Comparison of ENCODE assay signal across 8 mouse cellular contexts in genomic region chr3:108401692-108402527, GRCm38 (mm10). TPM values are rescaled to one million over a fixed set of nuclear protein-coding genes. Genes with fewer than 3 reads are reported as not detected.
DNase-seq lines count a peak whose midpoint lies in the region; ATAC-seq and TF ChIP-seq lines count a peak whose summit lies in the region.

No protein-coding gene starts in this region.

- 0 out of 2 replicates have a peak, but pooled peaks cover under 1% of the 10 kb centered on the region for H3K27me3 ChIP-seq in heart, embryonic 14.5 days (ENCODE audit: control insufficient read depth, insufficient read depth, low read length)
- H3K27me3 ChIP-seq in liver, embryonic 14.5 days (ENCODE audit: control insufficient read depth, insufficient read depth, low read length) = no peaks in the 10 kb centered on the region
- H3K27me3 ChIP-seq in neural tube, embryonic 11.5 days (ENCODE audit: control insufficient read depth, insufficient read depth, low read length) = no peaks in the 10 kb centered on the region
- H3K27me3 ChIP-seq in stomach, embryonic 16.5 days (ENCODE audit: control insufficient read depth, insufficient read depth, low read length) = no peaks in the 10 kb centered on the region

- TF ChIP-seq CTCF in liver, embryonic 14.5 days (IDR thresholded peaks at IDR 0.05; ENCODE audit: low read depth) = peak; percentile 96

- H3K27ac ChIP-seq in heart, embryonic 14.5 days (replicated peaks in 1 of 2; ENCODE audit: control insufficient read depth in 1 of 2, insufficient read depth in 1 of 2, low read depth in 2 of 2, low read length in 2 of 2) = no peak overlapping the region
- no peak overlapping the region for H3K27ac ChIP-seq in liver, embryonic 14.5 days
- H3K27ac ChIP-seq in neural tube, embryonic 11.5 days (ENCODE audit: low read depth, low read length) = no peak overlapping the region
- peak overlapping the region; percentile 77 for H3K27ac ChIP-seq in stomach, embryonic 16.5 days (ENCODE audit: low read length)

- H3K4me2 ChIP-seq in heart, embryonic 14.5 days (ENCODE audit: low read length) = peak overlapping the region; percentile 47
- no peak overlapping the region for H3K4me2 ChIP-seq in liver, embryonic 14.5 days (ENCODE audit: low read depth)
- H3K4me2 ChIP-seq in neural tube, embryonic 11.5 days (ENCODE audit: low read depth) = 0 out of 2 replicates have a peak overlapping the region, but pooled peaks have one; percentile 19
- peak overlapping the region; percentile 45 for H3K4me2 ChIP-seq in stomach, embryonic 16.5 days (ENCODE audit: low read depth, low read length)

- 33% methylated on average over 22 of the region's 22 CpGs for WGBS in heart, embryonic 14.5 days
- 28% methylated on average over 22 of the region's 22 CpGs for WGBS in liver, embryonic 14.5 days (ENCODE audit: insufficient replicate concordance)
- WGBS in neural tube, embryonic 11.5 days = 37% methylated on average over 22 of the region's 22 CpGs
- WGBS in stomach, embryonic 16.5 days = 29% methylated on average over 22 of the region's 22 CpGs

- H3K36me3 ChIP-seq in heart, embryonic 14.5 days (ENCODE audit: control insufficient read depth, insufficient read depth, low read length) = 0 out of 2 replicates have a peak, but pooled peaks cover 3% of the 10 kb centered on the region
- H3K36me3 ChIP-seq in liver, embryonic 14.5 days (replicated peaks; ENCODE audit: control insufficient read depth, insufficient read depth, low read depth) = no peaks in the 10 kb centered on the region
- peaks cover 33% of the 10 kb centered on the region for H3K36me3 ChIP-seq in neural tube, embryonic 11.5 days (ENCODE audit: control insufficient read depth, insufficient read depth, low read length)
- peaks cover 3% of the 10 kb centered on the region; the same call in 1 of the 2 replicates for H3K36me3 ChIP-seq in stomach, embryonic 16.5 days (ENCODE audit: control insufficient read depth, insufficient read depth, low read length)

- H3K4me3 ChIP-seq in heart, embryonic 14.5 days (ENCODE audit: control insufficient read depth in 1 of 2, insufficient read depth in 1 of 2, low read depth in 1 of 2, low read length in 2 of 2) = 0 out of 4 replicates have a peak overlapping the region, but pooled peaks of 1 of the 2 experiments have one; percentile 2
- H3K4me3 ChIP-seq in liver, embryonic 14.5 days (ENCODE audit: insufficient read depth in 1 of 2, low read depth in 2 of 2, low read length in 2 of 2) = no peak overlapping the region
- H3K4me3 ChIP-seq in neural tube, embryonic 11.5 days (ENCODE audit: low read depth, low read length) = no peak overlapping the region
- H3K4me3 ChIP-seq in stomach, embryonic 16.5 days (replicated peaks; ENCODE audit: low read length) = no peak overlapping the region

- no peaks in the 10 kb centered on the region for H3K9me3 ChIP-seq in heart, embryonic 14.5 days (ENCODE audit: control insufficient read depth, low read length)
- H3K9me3 ChIP-seq in liver, embryonic 14.5 days (ENCODE audit: control insufficient read depth, low read length) = no peaks in the 10 kb centered on the region
- no peaks in the 10 kb centered on the region for H3K9me3 ChIP-seq in neural tube, embryonic 11.5 days (ENCODE audit: control insufficient read depth, low read length)
- no peaks in the 10 kb centered on the region for H3K9me3 ChIP-seq in stomach, embryonic 16.5 days (replicated peaks; ENCODE audit: control insufficient read depth, low read length)

- no peaks in the 10 kb centered on the region; a peak in 1 of 4 replicates for H3K4me1 ChIP-seq in heart, embryonic 14.5 days (ENCODE audit: control insufficient read depth in 2 of 2, insufficient read depth in 2 of 2, low read length in 2 of 2)
- H3K4me1 ChIP-seq in liver, embryonic 14.5 days (replicated peaks; ENCODE audit: control insufficient read depth in 2 of 2, insufficient read depth in 2 of 2, low read length in 1 of 2) = no peaks in the 10 kb centered on the region
- H3K4me1 ChIP-seq in neural tube, embryonic 11.5 days (ENCODE audit: control insufficient read depth, insufficient read depth, low read length) = peaks cover 12% of the 10 kb centered on the region
- peaks cover 9% of the 10 kb centered on the region; the same call in 1 of the 2 replicates for H3K4me1 ChIP-seq in stomach, embryonic 16.5 days (ENCODE audit: control insufficient read depth, insufficient read depth, low read length)

- no peak overlapping the region for H3K9ac ChIP-seq in heart, embryonic 14.5 days (ENCODE audit: low read length)
- H3K9ac ChIP-seq in liver, embryonic 14.5 days (replicated peaks) = no peak overlapping the region
- no peak overlapping the region; the same call in 1 of the 2 replicates for H3K9ac ChIP-seq in neural tube, embryonic 11.5 days (ENCODE audit: low read length)
- peak overlapping the region; percentile 41; the same call in 1 of the 2 replicates for H3K9ac ChIP-seq in stomach, embryonic 16.5 days (ENCODE audit: low read length)

- peak; percentile 97 for DNase-seq in CD4-positive, CD25-positive, alpha-beta regulatory T cell, adult 2 months (ENCODE audit: low read depth, low spot score)
- DNase-seq in c-Kit-negative CD71-positive TER-119-positive erythroid progenitor cells, embryonic 14.5 days (ENCODE audit: low read depth, low spot score) = peak; percentile 41
- peak; percentile 93 for DNase-seq in fibroblast of lung, adult 2 months (ENCODE audit: low read depth)
- DNase-seq in kidney, postnatal 10 days = peak; percentile 94
- DNase-seq in liver, embryonic 14.5 days (ENCODE audit: low read depth in 3 of 3, low spot score in 3 of 3) = peak; percentile 43 to 59 (median 45)
- peak; percentile 89 for DNase-seq in neural tube, embryonic 11.5 days (ENCODE audit: low spot score)

- TF ChIP-seq EP300 in liver, embryonic 14.5 days (IDR thresholded peaks at IDR 0.05; ENCODE audit: low read depth) = no peak

- peak; percentile 79 for ATAC-seq in heart, embryonic 14.5 days (ENCODE audit: insufficient number of reproducible peaks, insufficient read depth, low FRiP score, low read depth)
- peak; percentile 56 for ATAC-seq in liver, embryonic 14.5 days (ENCODE audit: insufficient read depth)
- peak; percentile 79 for ATAC-seq in neural tube, embryonic 11.5 days (ENCODE audit: insufficient read depth, low FRiP score, low TSS enrichment)
- peak; percentile 91 for ATAC-seq in stomach, embryonic 16.5 days (ENCODE audit: insufficient read depth, low FRiP score)

RNA-seq across cellular contexts. Expression of gene Celsr2, which starts 13.4 kb away (rescaled TPM):
- polyA plus RNA-seq in heart, embryonic 14.5 days (2014; fragmentation: Nextera tagmentation; extraction: Ambion mirVana) = 2.5 and 3.1 TPM in 2 replicates
- polyA plus RNA-seq in liver, embryonic 14.5 days (2012; rRNA removed) = 0.38 and 0.64 TPM in 2 replicates
- 0.22 and 0.27 TPM in 2 replicates for polyA plus RNA-seq in liver, embryonic 14.5 days (2014; fragmentation: Nextera tagmentation; extraction: Ambion mirVana)
- polyA plus RNA-seq in neural tube, embryonic 11.5 days (2014; fragmentation: Nextera tagmentation; extraction: Ambion mirVana) = 65.2 and 65.5 TPM in 2 replicates
- polyA plus RNA-seq in stomach, embryonic 16.5 days (2015; fragmentation: Nextera tagmentation; extraction: Ambion mirVana) = 14.4 and 17.4 TPM in 2 replicates

RNA-seq across cellular contexts. Expression of gene Psrc1, which starts 18.3 kb away (rescaled TPM):
- polyA plus RNA-seq in heart, embryonic 14.5 days (2014; fragmentation: Nextera tagmentation; extraction: Ambion mirVana) = 17.0 and 19.3 TPM in 2 replicates
- 18.3 and 20.3 TPM in 2 replicates for polyA plus RNA-seq in liver, embryonic 14.5 days (2012; rRNA removed)
- polyA plus RNA-seq in liver, embryonic 14.5 days (2014; fragmentation: Nextera tagmentation; extraction: Ambion mirVana) = 12.3 and 15.7 TPM in 2 replicates
- 52.0 and 54.0 TPM in 2 replicates for polyA plus RNA-seq in neural tube, embryonic 11.5 days (2014; fragmentation: Nextera tagmentation; extraction: Ambion mirVana)
- polyA plus RNA-seq in stomach, embryonic 16.5 days (2015; fragmentation: Nextera tagmentation; extraction: Ambion mirVana) = 35.6 and 36.7 TPM in 2 replicates

RNA-seq across cellular contexts. Expression of gene Mybphl, which starts 37.2 kb away (rescaled TPM):
- 70.2 and 94.5 TPM in 2 replicates for polyA plus RNA-seq in heart, embryonic 14.5 days (2014; fragmentation: Nextera tagmentation; extraction: Ambion mirVana)
- polyA plus RNA-seq in liver, embryonic 14.5 days (2012; rRNA removed) = 0.17 and 0.20 TPM in 2 replicates
- polyA plus RNA-seq in liver, embryonic 14.5 days (2014; fragmentation: Nextera tagmentation; extraction: Ambion mirVana) = 0.10 and 0.39 TPM in 2 replicates
- polyA plus RNA-seq in neural tube, embryonic 11.5 days (2014; fragmentation: Nextera tagmentation; extraction: Ambion mirVana) = 0.19 and 0.31 TPM in 2 replicates
- polyA plus RNA-seq in stomach, embryonic 16.5 days (2015; fragmentation: Nextera tagmentation; extraction: Ambion mirVana) = not detected in 2 replicates

RNA-seq across cellular contexts. Expression of gene Sars, which starts 43.1 kb away (rescaled TPM):
- 84.5 and 85.2 TPM in 2 replicates for polyA plus RNA-seq in heart, embryonic 14.5 days (2014; fragmentation: Nextera tagmentation; extraction: Ambion mirVana)
- 23.8 and 39.9 TPM in 2 replicates for polyA plus RNA-seq in liver, embryonic 14.5 days (2012; rRNA removed)
- polyA plus RNA-seq in liver, embryonic 14.5 days (2014; fragmentation: Nextera tagmentation; extraction: Ambion mirVana) = 76.1 and 81.4 TPM in 2 replicates
- 214 and 216 TPM in 2 replicates for polyA plus RNA-seq in neural tube, embryonic 11.5 days (2014; fragmentation: Nextera tagmentation; extraction: Ambion mirVana)
- 144 and 146 TPM in 2 replicates for polyA plus RNA-seq in stomach, embryonic 16.5 days (2015; fragmentation: Nextera tagmentation; extraction: Ambion mirVana)

Comparison
In these comparisons a context has a peak if more than half of its experiments do, and no peak if none do; other contexts are left out.
1. DNase-seq: peak in every context shown above with its lines; median percentile 97 in CD4-positive, CD25-positive, alpha-beta regulatory T cell, adult 2 months; 94 in kidney, postnatal 10 days; 93 in fibroblast of lung, adult 2 months; 89 in neural tube, embryonic 11.5 days; 45 in liver, embryonic 14.5 days; 41 in c-Kit-negative CD71-positive TER-119-positive erythroid progenitor cells, embryonic 14.5 days.
2. RNA of gene Mybphl, which starts 37.2 kb away (polyA plus RNA-seq): 70.2 to 94.5 TPM in heart, embryonic 14.5 days; 0.19 to 0.31 TPM in neural tube, embryonic 11.5 days, 0.10 to 0.39 TPM in liver, embryonic 14.5 days and not detected in stomach, embryonic 16.5 days; every median in the first group is over 10 times any median in the second.
3. Peak in every context shown above with its lines, with median percentiles within 50 percentile points of each other: ATAC-seq.